Mouse (Mus musculus) heart, embryonic 10.5 days (tissue): Measurements from ENCODE around the gene Galnt15. TPM values are rescaled to one million over a fixed set of nuclear protein-coding genes. Genes with fewer than 3 reads are reported as not detected.
"Not testable (repeated sequence)": the region's sequence is repeated elsewhere in the genome, so short reads cannot be mapped to it uniquely, and the experiment has no call there.

Experiments used
- DNase-seq: peaks from one replicate; pipeline ENCODE4 v3.0.0-alpha.2; 2017; ENCODE audit warnings: low spot score
- H3K27ac ChIP-seq: fragments of 300-500 bp; sonication (generic); 2 replicates; pipeline ENCODE4 v1.5.1; 2016; ENCODE audit warnings: mild to moderate bottlenecking
- H3K27me3 ChIP-seq: fragments of 300-500 bp; sonication (generic); 2 replicates; pipeline ENCODE4 v1.6.1; 2016; ENCODE audit warnings: mild to moderate bottlenecking; ENCODE audit not compliant: poor library complexity, insufficient read depth, severe bottlenecking
- H3K36me3 ChIP-seq: fragments of 300-500 bp; sonication (generic); 2 replicates; pipeline ENCODE4 v1.6.1; 2016; ENCODE audit warnings: mild to moderate bottlenecking, moderate library complexity
- H3K4me1 ChIP-seq: fragments of 300-500 bp; sonication (generic); 2 replicates; pipeline ENCODE4 v1.6.1; 2016; ENCODE audit warnings: mild to moderate bottlenecking
- H3K4me3 ChIP-seq: fragments of 300-500 bp; sonication (generic); 2 replicates; pipeline ENCODE4 v1.5.1; 2016; ENCODE audit warnings: mild to moderate bottlenecking, moderate library complexity
- H3K9me3 ChIP-seq: fragments of 300-500 bp; sonication (generic); 2 replicates; pipeline ENCODE4 v1.6.1; 2016; ENCODE audit warnings: mild to moderate bottlenecking, moderate library complexity
- WGBS: fragments of 180-500 bp; shearing (Covaris S2); methylation state at CpG from one replicate; pipeline ENCODE4 v1.1.7; 2016; 5-methylcytosine and 5-hydroxymethylcytosine counted together
- polyA plus RNA-seq: library from polyadenylated mRNA; unstranded; fragments of >200 nt; fragmentation: Nextera tagmentation; extraction: Ambion mirVana; gene quantifications from 2 replicates; pipeline ENCODE4 v1.2.1, GENCODE M21; 2016

Galnt15 gene
- polyA plus RNA-seq, 1 experiment from 2014 or later = 0.18 TPM

- no peak overlapping the region for H3K27ac ChIP-seq
- no peaks in the 10 kb centered on the region for H3K27me3 ChIP-seq
- H3K36me3 ChIP-seq = peaks cover 29% of the 10 kb centered on the region
- peak; percentile 69 for DNase-seq
- peaks cover 12% of the 10 kb centered on the region; the same call in 1 of the 2 replicates for H3K4me1 ChIP-seq
- WGBS = 93% methylated on average over 6 of the region's 6 CpGs
- H3K4me3 ChIP-seq = no peak overlapping the region
- H3K9me3 ChIP-seq = no peaks in the 10 kb centered on the region
Observed at GRCm38 (mm10) chr14:32082891-32083290, 54.1 kb downstream of the Galnt15 start.

- peaks cover 12% of the 10 kb centered on the region; the same call in 1 of the 2 replicates for H3K4me1 ChIP-seq
- H3K9me3 ChIP-seq = no peaks in the 10 kb centered on the region
- DNase-seq = no peak
- WGBS = 93% methylated on average over 2 of the region's 2 CpGs
- no peaks in the 10 kb centered on the region for H3K27me3 ChIP-seq
- H3K27ac ChIP-seq = no peak overlapping the region
- H3K4me3 ChIP-seq = no peak overlapping the region
- peaks cover 29% of the 10 kb centered on the region for H3K36me3 ChIP-seq
Observed at GRCm38 (mm10) chr14:32083466-32083865, 54.7 kb downstream of the Galnt15 start.

DNA sequence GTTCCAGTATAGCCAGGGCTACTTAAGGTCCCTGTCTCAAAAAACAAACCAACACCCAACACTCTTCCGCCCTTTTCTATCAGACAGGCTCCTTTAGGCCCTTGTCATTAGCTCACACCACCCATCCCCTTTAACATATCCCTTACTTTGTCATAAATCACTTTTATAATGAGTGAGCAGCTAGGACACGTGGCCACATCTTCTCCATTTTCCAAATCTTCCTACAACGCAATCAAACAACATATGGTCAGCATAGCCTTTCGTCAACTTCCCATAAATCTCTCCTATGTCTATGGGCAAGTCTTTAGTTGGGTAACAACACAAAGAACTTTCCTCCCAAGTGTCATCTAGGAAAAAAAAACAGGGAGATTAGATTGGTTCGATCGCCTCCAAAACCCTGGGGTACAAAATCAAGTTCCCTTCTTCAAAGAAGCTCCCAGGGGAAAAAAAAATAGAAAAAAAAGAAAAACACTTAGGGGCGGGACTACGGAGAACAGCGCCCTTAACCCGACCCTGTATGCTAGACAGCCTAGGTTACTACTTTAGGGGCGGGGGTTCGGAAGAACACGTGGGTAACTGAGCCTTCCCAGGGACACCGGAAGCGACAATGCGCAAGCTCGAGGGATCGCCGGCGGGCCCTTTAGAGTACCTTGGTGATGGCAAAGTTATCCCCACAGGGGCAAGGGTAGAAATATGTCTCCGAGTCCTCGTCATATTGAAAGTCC is 56.1 kb downstream of the Galnt15 start, which contains the start of gene Oxnad1:
TSS of gene Oxnad1 (plus strand) at position 614 of the 725 bp plus-strand sequence.
- Histone ChIP-seq H3K27me3 (no peaks in the 10 kb centered on the region), H3K9me3 (no peaks in the 10 kb centered on the region), H3K4me1 (peaks cover 12% of the 10 kb centered on the region; the same call in 1 of the 2 replicates), H3K27ac (peak within 1 kb of the TSS; percentile 93), H3K4me3 (peak within 1 kb of the TSS; percentile 71), H3K36me3 (peaks cover 33% of the 10 kb centered on the region)
- WGBS = 4% methylated on average over 22 of the region's 22 CpGs
- no peak for DNase-seq

DNA sequence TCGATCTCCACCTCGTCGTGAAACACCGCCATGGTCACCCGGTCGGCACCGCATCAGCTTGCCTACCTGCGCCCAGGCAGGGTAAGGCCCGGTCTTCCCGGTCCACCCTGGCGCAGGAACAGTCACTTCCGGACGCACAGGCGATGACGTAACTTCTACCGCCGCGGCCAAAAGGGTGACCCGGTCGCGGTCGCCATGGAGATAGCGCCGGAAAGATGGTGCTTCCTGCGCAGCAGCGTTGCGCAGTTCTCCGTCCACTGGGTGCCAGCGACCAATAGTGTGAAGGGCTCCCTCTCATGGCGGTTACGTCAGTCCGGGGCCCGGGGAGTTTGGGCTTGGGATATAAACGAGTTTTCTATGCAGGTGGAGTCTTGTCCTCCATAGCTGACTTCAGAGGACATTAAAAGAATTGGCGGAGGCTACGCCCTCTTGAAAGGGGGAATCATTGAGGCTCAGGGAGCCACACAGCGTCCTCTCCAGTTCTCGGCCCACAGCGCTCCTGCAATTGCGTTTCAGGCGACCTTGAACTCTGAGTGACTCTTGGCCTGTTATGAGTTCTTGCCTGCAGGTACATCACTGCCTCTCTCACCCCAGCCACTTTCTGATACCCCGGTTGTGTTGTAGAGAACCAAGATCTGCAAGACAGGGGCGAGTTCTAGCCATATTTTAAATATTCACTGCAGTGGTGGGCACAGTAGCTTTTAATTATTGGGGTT is 56.9 kb downstream of the Galnt15 start, which contains the start of gene Dph3:
TSS of gene Dph3 (minus strand) at position 244 of the 716 bp plus-strand sequence.
- H3K9me3 ChIP-seq = no peaks in the 10 kb centered on the region
- H3K4me3 ChIP-seq = peak within 1 kb of the TSS; percentile 71
- peak; percentile 100 for DNase-seq
- no peaks in the 10 kb centered on the region for H3K27me3 ChIP-seq
- peaks cover 12% of the 10 kb centered on the region; the same call in 1 of the 2 replicates for H3K4me1 ChIP-seq
- WGBS = under 1% methylated on average over 43 of the region's 43 CpGs
- peaks cover 31% of the 10 kb centered on the region for H3K36me3 ChIP-seq
- H3K27ac ChIP-seq = peak within 1 kb of the TSS; percentile 93

- Histone ChIP-seq H3K4me3 (peak overlapping the region; percentile 71), H3K27ac (peak overlapping the region; percentile 93), H3K36me3 (peaks cover 25% of the 10 kb centered on the region), H3K9me3 (no peaks in the 10 kb centered on the region), H3K4me1 (peaks cover 12% of the 10 kb centered on the region; the same call in 1 of the 2 replicates), H3K27me3 (no peaks in the 10 kb centered on the region)
- WGBS = 18% methylated on average over 8 of the region's 8 CpGs
- no peak for DNase-seq
Observed at GRCm38 (mm10) chr14:32086226-32086625, 57.4 kb downstream of the Galnt15 start.

GRCm38 (mm10) chr14:32087584-32088248 is 58.9 kb downstream of the Galnt15 start:
- not testable (repeated sequence) for DNase-seq, H3K27me3 ChIP-seq, H3K4me3 ChIP-seq, H3K27ac ChIP-seq, H3K9me3 ChIP-seq
- 88% methylated on average over 7 of the region's 7 CpGs for WGBS
- peaks cover 23% of the 10 kb centered on the region for H3K36me3 ChIP-seq
- peaks cover 12% of the 10 kb centered on the region; the same call in 1 of the 2 replicates for H3K4me1 ChIP-seq

DNA sequence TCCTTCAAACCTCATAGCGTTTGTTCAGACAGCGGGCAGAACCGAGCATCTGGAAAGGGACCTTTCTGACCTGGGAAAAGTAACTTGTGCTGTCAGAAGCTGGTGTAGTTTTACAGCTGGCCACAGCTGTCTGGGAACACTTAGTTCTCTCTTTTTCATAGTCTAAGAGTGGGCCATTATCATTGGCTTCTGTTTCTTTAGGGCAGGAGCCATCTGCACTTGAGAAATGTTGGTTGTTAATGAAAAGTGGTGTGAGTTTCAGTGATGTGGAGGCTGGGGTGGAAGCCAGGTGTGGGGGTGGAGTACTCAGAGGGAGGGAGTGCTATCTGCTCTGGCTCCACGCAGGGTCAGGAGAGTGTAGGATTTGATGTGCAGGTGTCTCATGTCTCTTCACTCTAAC is 62.3 kb downstream of the Galnt15 start:
- H3K9me3 ChIP-seq = no peaks in the 10 kb centered on the region
- peaks cover 45% of the 10 kb centered on the region for H3K36me3 ChIP-seq
- H3K4me1 ChIP-seq = peaks cover 4% of the 10 kb centered on the region; the same call in 1 of the 2 replicates
- DNase-seq = no peak
- no peaks in the 10 kb centered on the region for H3K27me3 ChIP-seq
- H3K27ac ChIP-seq = no peak overlapping the region
- H3K4me3 ChIP-seq = no peak overlapping the region
- WGBS = 69% methylated on average over 4 of the region's 4 CpGs

DNA sequence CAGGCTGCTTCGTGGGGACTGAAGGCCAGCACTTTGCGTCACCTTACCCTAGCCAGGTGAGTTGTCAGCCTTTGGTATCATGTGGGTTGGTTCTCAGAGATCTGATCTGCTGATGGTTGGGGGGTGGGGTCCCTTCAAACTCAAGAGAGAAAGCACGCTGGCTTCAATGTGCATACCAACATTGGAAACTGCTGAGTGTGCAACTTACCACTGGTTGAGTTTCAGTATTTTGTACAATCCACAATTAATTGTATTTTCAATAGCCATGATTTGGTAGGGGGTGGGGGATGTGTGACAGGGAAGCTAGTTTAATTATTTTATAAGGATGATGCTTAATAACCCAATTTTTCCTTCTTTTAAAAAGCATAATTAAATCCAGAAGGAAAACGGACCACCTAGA is 62.9 kb downstream of the Galnt15 start:
- peaks cover 4% of the 10 kb centered on the region; the same call in 1 of the 2 replicates for H3K4me1 ChIP-seq
- no peak overlapping the region for H3K4me3 ChIP-seq
- H3K9me3 ChIP-seq = no peaks in the 10 kb centered on the region
- peaks cover 49% of the 10 kb centered on the region for H3K36me3 ChIP-seq
- H3K27me3 ChIP-seq = no peaks in the 10 kb centered on the region
- 87% methylated on average over 4 of the region's 4 CpGs for WGBS
- H3K27ac ChIP-seq = no peak overlapping the region
- no peak for DNase-seq

GRCm38 (mm10) chr14:32093018-32093417 is 64.2 kb downstream of the Galnt15 start:
- Histone ChIP-seq H3K36me3 (peaks cover 63% of the 10 kb centered on the region), H3K4me1 (no peaks in the 10 kb centered on the region; the same call in 1 of the 2 replicates), H3K27ac (no peak overlapping the region), H3K9me3 (no peaks in the 10 kb centered on the region), H3K4me3 (no peak overlapping the region), H3K27me3 (no peaks in the 10 kb centered on the region)
- no peak for DNase-seq
- 65% methylated on average over 1 of the region's 1 CpGs for WGBS

GRCm38 (mm10) chr14:32093500-32094117 is 64.8 kb downstream of the Galnt15 start:
- Histone ChIP-seq H3K4me1 (no peaks in the 10 kb centered on the region; the same call in 1 of the 2 replicates), H3K9me3 (no peaks in the 10 kb centered on the region), H3K27me3 (no peaks in the 10 kb centered on the region), H3K36me3 (peaks cover 67% of the 10 kb centered on the region), H3K27ac (peak overlapping the region; percentile 1; the same call in 1 of the 2 replicates), H3K4me3 (no peak overlapping the region)
- no peak for DNase-seq
- WGBS = 51% methylated on average over 11 of the region's 11 CpGs

DNA sequence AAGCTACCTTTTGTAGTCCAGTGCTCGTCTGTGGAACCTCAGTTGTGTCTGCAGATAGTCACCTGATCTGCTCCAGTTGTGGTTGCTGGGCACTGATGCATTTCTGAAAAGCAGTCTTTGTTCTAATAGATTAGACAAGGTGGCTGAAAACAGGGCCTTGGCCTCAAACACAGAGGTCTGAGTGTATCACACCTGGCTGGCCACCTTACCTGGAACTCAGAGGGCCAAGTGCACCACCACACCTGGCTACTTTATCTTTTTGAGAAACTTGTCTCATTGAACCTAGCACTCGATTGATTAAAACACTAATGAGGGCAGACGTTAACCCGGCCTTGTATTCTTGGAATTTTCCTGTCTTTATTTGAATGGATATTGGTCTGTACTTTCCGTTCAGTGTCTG is 66.9 kb downstream of the Galnt15 start:
- H3K36me3 ChIP-seq = peaks cover 83% of the 10 kb centered on the region
- 90% methylated on average over 5 of the region's 5 CpGs for WGBS
- no peak for DNase-seq
- H3K9me3 ChIP-seq = no peaks in the 10 kb centered on the region
- no peak overlapping the region for H3K27ac ChIP-seq
- no peaks in the 10 kb centered on the region; the same call in 1 of the 2 replicates for H3K4me1 ChIP-seq
- no peaks in the 10 kb centered on the region for H3K27me3 ChIP-seq
- no peak overlapping the region for H3K4me3 ChIP-seq

DNA sequence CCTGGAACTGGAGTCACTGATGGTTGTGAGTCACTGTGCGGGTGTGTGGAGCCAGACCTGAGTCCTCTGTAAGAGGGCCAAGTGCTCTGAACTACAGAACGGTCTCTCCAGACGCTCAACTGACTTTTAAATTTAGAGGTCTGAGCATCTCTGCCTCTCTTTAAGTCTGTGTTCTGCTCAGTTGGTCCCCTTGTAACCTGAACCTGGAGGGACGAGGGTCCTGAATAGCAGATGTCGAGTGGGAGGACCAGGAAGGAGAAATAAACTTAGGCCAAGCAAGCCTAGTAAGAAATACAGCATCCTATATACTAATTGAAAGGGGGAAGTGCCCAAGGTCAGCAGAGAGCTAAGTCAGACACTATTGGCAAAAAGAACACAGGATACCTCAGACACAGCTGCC is 68.0 kb downstream of the Galnt15 start:
- H3K9me3 ChIP-seq = no peaks in the 10 kb centered on the region
- no peak for DNase-seq
- H3K4me3 ChIP-seq = no peak overlapping the region
- no peak overlapping the region for H3K27ac ChIP-seq
- H3K36me3 ChIP-seq = peaks cover 86% of the 10 kb centered on the region
- no peaks in the 10 kb centered on the region; the same call in 1 of the 2 replicates for H3K4me1 ChIP-seq
- 88% methylated on average over 5 of the region's 5 CpGs for WGBS
- no peaks in the 10 kb centered on the region for H3K27me3 ChIP-seq
